Mouse (Mus musculus) heart, adult 18-20 months (tissue): ENCODE data around the gene Ifi209. TPM values are rescaled to one million over a fixed set of nuclear protein-coding genes. Genes with fewer than 3 reads are reported as not detected.
"Not testable (repeated sequence)": the region's sequence is repeated elsewhere in the genome, so short reads cannot be mapped to it uniquely, and the experiment has no call there.

Experiments used
- DNase-seq, 2 experiments: peaks; one replicate each; pipeline ENCODE4 v3.0.0; 2021 to 2022; ENCODE audit warnings: mixed read lengths in 1 of 2
- long read RNA-seq, 2 experiments: library from polyadenylated mRNA; stranded (forward); transcript quantifications; one replicate each; pipeline ENCODE4 v2.0.0; 2021
- microRNA-seq, 2 experiments: library from miRNA; unstranded; fragments of <30 nt; microRNA quantifications; one replicate each; pipeline ENCODE4 v1.2.0; 2022
- total RNA-seq, 2 experiments: library from RNA; stranded (reverse); gene quantifications; 2 replicates each; pipeline ENCODE4 v1.2.3; 2021

The Ifi209 gene
- total RNA-seq, result 1 to 10 TPM in 1 of 2 experiments, under 1 TPM in 1; 0.55 to 2.1 TPM
- long read RNA-seq, experiment 1, result 0 reads
- long read RNA-seq, experiment 2, partial matches to known transcripts, result 0 of 1 reads
- long read RNA-seq, experiment 2, other reads (novel, unspliced or antisense), result 0 of 1 reads

DNA sequence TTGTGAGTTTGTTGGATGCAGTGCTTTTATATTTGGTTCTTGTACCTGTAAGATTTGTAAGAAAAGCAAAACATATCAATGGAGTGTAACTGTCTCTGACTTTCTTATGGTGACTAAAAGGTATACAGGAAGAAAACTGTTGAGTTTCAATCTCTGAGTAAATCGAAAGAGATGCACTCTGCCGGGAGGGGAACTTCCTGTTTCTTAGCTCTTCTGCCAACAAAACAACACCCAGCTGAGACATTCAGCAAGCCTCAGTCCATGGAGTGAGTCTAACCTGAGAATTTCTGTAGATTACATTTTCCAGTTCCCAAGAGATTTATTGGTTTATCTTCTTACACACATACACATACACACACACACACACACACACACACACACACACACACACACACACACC lies at the start of gene Ifi209:
TSS of gene Ifi209 (plus strand) at position 296 of the 400 bp plus-strand sequence.
- peak in 1 of 2 experiments; percentile 19 for DNase-seq

DNA sequence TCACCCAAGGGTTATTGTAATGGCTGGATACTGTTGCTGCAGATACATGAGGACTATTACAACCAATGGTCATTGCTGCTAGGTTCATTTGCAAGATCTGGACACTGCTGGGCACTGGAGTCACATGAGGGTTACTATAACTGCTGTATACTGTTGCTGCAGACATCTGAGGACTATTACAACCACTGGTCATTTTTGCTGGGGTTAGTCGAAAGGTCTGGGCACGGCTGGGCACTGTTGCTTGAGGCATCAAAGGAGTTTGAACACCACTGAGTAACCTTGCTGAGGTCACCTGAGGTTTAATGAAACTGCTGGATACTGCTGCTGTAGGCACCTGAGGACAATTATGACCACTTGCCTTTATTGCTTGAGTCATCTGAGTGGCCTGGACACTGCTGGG lies 41.0 kb upstream of the Ifi209 start:
- not testable (repeated sequence) for DNase-seq

DNA sequence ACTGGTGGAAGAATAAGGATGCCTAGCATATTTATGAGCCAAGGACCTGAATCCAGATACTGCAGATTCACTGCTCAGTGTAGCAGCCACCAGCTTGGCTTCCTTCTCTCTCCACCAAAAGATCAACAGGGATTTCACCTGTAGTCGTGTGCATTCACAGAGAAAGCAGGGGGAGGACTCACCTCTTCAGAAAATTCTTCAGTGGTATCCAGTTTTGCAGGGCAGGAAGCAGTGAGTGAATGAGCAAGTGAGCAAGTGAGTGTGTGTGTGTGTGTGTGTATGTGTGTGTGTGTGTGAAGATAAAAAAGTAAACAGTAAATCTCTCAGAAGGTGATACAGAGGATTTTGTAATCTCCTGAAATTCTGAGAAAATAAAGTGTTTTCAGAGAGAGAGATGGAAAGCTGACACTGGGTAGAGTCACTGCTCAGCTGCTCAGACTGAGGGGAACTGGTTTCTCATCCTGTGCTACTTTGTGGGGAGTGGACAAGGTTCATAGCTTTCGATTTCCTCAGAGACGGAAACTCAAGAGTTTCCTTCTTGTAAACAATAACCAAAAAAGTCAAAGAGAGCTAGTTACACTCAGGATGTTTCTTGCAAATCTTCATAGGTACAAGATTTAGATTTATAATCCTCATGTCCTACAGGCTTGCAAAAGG lies 31.8 kb upstream of the Ifi209 start, which contains the start of gene Ifi213:
TSS of gene Ifi213 (minus strand) at position 437 of the 657 bp plus-strand sequence.
- DNase-seq, result not testable (repeated sequence)

DNA sequence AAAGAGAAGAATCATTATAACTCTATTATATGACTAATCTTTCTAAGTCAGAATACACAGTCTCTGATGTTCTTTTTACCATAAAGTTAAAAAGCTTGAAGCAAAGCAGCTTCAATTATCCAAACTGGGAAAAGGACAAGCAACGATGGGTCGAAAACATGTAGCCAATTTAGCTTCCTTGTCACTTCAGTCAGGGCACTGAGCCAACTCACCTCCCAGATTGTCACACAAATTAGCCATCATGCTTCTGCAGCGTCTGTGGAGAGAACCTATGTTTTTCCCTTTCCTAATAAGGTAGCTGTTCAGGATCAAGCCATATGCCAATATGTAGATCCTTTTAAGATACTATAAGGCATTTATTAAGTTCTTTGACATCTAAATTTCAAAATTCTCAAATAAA lies 20.4 kb upstream of the Ifi209 start:
- not testable (repeated sequence) for DNase-seq

DNA sequence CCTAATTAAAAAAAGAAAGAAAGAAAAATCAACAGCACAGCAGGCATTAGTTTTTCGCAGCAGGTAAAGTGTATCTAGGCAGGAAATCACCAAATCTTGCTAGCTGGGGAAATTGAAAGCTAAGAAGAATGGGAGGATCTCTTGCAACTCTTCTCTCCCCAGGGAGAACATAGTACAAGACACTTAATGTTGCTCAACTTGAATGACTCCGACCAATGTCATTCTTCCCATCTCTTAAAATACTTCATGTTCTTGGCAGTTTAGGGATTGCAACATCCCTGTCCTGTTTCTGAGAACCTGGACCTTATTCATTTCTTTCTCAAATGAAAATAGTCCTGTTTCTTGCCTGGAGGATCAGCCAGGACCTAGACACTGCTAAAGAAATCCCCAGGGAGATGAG lies 8.5 kb upstream of the Ifi209 start:
- DNase-seq, result peak; percentile 41 to 73

DNA sequence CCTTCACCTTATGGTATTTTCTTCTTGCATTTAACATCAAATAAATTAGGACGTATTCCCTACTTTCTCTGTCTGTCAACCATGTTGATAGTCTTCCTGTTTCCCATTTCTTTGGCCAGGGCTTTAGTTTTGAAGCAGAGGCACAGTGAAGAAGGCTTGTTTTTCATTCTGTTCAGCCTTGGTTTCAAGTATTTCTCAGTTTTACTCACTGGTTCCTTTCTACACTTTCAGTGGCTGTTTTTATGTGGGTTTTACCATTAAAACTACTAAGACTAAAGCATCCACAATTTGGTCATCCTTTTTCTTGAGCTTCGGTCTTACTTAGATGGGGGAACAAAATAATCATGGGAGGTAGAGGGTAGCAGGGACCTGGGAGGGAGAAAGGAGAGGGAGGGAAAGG lies 6.7 kb upstream of the Ifi209 start:
- no peak for DNase-seq

DNA sequence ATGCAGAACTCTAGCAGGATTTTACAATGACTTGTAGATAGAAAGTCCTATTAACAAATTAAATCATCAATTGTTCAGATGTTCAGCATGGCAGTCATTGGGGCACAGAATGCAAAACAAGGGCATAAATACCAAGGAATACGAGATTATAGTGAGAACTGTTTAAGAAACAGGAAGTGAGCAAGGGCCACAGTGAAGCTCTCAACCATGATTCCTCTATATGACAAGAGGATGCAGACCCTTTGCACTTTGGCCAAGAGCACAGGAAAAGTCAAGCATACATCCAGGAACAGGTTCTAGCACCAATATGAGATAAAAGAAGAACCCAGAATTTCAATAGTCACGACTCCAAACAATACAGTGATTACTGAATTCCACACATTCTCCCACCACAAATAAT lies 4.0 kb upstream of the Ifi209 start:
- no peak for DNase-seq

DNA sequence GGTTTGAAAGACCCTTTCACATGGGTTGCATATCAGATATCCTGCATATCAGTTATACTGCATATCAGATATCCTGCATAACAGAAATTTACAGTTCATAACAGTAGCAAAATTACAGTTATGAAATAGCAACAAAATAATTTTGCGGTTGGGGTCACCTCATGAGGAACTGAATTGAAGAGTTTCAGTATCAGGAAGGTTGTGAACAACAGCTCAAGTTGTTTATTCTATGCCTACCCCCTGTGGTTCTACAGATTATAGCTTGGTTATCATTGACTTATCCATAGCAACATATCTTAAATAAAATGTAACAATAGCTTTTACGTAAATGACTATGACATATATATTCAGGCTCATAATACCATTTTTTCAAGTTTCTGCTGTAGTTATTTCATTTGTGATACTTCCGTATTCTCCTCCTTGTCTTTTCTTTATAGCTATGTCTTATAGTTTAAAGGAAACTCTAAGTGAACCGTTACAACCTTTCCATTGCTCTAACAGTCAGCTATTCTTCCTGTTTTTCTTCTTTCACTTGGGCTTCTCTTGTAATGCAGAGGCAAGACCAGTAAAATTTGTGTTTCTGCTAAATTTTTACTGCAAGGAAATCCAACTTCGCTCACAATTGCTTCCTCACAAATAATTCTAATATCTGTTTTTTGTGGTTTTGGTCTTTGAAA lies 3.4 kb downstream of the Ifi209 start:
- no peak for DNase-seq

DNA sequence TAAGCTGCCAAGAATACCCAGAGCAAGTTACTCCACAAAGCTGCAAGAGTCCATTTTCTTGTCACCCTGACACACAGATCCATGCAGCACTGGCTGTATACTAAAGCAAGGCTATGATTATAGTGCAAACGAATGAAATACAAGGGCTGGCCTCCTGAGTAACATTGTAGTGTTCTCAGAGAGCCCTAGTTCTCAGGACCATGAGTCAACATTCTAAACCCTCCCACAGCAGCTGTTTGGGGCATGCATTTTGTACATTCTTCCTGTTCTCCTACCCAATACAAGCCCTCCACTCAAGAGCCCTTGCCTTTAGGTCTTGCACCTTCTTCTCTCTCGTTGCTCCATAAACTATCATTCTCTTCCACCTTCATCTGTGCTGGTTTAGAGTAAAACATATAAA lies 14.7 kb downstream of the Ifi209 start:
- DNase-seq, result no peak

DNA sequence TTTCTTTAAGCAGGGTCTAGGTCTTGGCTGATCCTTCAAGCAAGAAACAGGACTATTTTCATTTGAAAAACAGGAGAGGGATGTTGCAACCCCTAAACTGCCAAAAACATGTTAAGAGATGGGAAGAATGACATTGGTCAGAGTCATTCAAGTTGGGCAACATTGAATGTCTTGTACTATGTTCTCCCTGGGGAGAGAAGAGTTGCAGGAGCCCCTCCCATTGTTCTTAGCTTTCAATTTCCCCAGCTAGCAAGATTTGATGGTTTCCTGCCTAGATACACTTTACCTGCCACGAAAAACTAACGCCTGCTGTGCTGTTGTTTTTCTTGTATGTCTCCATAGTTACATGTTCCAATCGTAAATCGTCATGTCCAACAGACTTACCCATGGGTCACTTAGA lies 27.3 kb downstream of the Ifi209 start:
- peak in 1 of 2 experiments; percentile 22 for DNase-seq

DNA sequence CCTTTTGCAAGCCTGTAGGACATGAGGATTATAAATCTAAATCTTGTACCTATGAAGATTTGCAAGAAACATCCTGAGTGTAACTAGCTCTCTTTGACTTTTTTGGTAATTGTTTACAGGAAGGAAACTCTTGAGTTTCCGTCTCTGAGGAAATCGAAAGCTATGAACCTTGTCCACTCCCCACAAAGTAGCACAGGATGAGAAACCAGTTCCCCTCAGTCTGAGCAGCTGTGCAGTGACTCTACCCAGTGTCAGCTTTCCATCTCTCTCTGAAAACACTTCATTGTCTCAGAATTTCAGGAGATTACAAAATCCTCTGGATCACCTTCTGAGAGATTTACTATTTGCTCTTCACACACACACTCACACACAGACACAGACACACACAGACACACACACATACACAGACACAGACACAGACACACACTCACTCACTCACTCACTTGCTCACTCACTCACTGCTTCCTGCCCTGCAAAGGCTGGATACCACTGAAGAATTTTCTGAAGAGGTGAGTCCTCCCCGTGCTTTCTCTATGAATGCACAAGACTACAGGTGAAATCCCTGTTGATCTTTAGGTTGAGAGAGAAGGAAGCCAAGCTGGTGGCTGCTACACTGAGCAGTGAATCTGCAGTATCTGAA lies 42.9 kb downstream of the Ifi209 start, which contains the start of gene Ifi208:
TSS of gene Ifi208 (plus strand) at position 218 of the 640 bp plus-strand sequence.
- DNase-seq, result peak in 1 of 2 experiments; percentile 16

DNA sequence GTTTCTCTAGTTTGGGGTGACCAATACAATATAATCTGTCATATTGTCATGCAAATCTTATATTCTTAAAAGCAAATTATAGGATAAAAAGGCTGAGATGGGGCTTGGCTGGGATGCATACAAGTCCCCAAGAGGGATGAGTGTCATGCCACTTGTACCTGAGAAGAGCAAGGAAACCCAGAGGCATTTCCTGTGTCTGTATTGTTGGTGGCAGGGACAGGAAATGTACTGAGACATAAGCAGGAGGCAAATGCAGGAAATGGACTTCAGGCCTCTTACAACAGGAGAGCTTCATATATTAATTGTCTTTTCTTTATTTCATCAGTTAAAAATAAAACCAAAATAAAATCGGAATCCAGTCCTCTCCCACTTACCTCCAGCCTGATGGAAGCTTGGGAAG lies 47.9 kb downstream of the Ifi209 start:
- not testable (repeated sequence) for DNase-seq

DNA sequence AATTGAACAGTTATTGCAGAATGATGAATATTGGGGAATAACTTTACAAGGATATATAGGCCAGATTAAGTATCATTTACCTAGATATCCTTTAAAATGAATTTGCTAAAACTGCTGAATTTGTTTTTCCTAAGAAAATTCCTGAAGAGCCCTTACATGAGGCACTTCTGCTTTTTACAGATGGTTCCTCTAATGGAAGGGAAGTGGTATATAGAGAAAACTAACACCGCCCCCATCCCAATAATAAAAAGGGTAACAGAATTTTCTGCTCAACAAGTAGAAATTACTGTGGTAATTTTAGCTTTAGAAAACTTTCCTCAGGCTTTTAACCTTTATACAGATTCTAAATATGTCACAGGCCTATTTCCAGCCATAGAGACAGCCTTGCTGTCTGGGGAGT lies 63.6 kb downstream of the Ifi209 start:
- no peak for DNase-seq

Small RNA genes within 50 kb of the gene (microRNA-seq; reads per million reads assigned to microRNA genes)
- gene Gm44339, result 0 reads per million in 2 experiments

Other genes starting within 250 kb of the Ifi209 start
- under 1 TPM; 0.17 to 0.93 TPM for gene Ifi206, start 139.9 kb upstream of the Ifi209 start, total RNA-seq
- gene Ifi214, start 95.0 kb upstream of the Ifi209 start, total RNA-seq, result under 1 TPM in 1 of 2 experiments, not detected in 1; 0.33 TPM
- under 1 TPM; 0.17 to 0.90 TPM for gene Ifi213, start 31.6 kb upstream of the Ifi209 start, total RNA-seq
- 1 to 10 TPM in 1 of 2 experiments, under 1 TPM in 1; 0.77 to 1.6 TPM for gene Ifi208, start 42.8 kb downstream of the Ifi209 start, total RNA-seq
- gene Ifi207, start 110.8 kb downstream of the Ifi209 start, total RNA-seq, result 10 to 100 TPM in 1 of 2 experiments, 1 to 10 TPM in 1; 8.2 to 11.6 TPM
- 1 to 10 TPM; 3.3 to 3.8 TPM for gene Ifi204, start 136.0 kb downstream of the Ifi209 start, total RNA-seq